Mouse (Mus musculus): ENCODE measurements around the gene Hspa5. TPM values are rescaled to one million over a fixed set of nuclear protein-coding genes. Genes with fewer than 3 reads are reported as not detected.

Gene Hspa5
- polyA plus RNA-seq, 2 experiments: 253 to 479 TPM

DNA sequence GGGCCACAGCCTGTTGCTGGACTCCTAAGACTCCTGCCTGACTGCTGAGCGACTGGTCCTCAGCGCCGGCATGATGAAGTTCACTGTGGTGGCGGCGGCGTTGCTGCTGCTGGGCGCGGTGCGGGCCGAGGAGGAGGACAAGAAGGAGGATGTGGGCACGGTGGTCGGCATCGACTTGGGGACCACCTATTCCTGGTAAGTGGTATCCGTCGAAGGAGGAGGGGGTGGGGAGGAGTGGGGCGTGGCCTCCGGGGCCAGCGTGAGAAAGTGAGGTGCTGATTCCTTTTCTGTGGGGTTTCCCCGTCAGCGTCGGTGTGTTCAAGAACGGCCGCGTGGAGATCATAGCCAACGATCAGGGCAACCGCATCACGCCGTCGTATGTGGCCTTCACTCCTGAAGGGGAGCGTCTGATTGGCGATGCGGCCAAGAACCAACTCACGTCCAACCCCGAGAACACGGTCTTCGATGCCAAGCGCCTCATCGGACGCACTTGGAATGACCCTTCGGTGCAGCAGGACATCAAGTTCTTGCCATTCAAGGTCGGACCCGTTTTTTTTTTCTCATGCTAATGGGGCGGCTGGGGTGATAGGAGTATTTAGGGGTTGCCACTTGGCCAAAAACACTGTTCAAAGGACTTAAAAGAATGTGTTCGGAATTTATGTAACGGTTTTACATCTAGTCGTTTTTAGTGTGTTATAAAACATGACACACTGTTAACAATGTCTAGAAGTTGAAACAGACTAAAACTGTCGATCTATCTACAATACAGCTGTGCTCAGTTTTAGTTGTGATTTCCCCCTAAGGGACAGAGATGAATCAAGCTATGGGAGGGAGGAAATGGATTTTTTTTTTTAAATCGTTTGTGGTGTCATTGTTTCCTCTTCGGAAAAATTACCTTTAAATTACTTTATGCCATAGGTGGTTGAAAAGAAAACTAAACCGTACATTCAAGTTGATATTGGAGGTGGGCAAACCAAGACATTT is 774 bp downstream of the Hspa5 start:
- H3K9ac ChIP-seq (replicated peaks): peak overlapping the region; percentile 89
- H3K4me1 ChIP-seq (replicated peaks; ENCODE audit: control insufficient read depth in 2 of 2, insufficient read depth in 2 of 2, low read length in 1 of 2): peaks cover 24 to 29% of the 10 kb centered on the region in 2 experiments
- DNase-seq (ENCODE audit: low read depth in 3 of 3, low spot score in 3 of 3) (peak in 2 of 3 experiments; percentile 37 to 71), ATAC-seq (ENCODE audit: insufficient read depth) (peak; percentile 32)
- no peaks in the 10 kb centered on the region for H3K9me3 ChIP-seq (ENCODE audit: control insufficient read depth, low read length)
- H3K4me3 ChIP-seq (ENCODE audit: insufficient read depth in 1 of 2, low read depth in 2 of 2, low read length in 2 of 2): peak overlapping the region; percentile 78 to 84
- no peaks in the 10 kb centered on the region for H3K27me3 ChIP-seq (ENCODE audit: control insufficient read depth, insufficient read depth, low read length)
- no peak for TF ChIP-seq CTCF (IDR thresholded peaks at IDR 0.05; ENCODE audit: low read depth)
- no peak for TF ChIP-seq EP300 (IDR thresholded peaks at IDR 0.05; ENCODE audit: low read depth)
- H3K4me2 ChIP-seq (ENCODE audit: low read depth): peak overlapping the region; percentile 86
- WGBS (ENCODE audit: insufficient replicate concordance): 2% methylated on average over 50 of the region's 50 CpGs
- H3K36me3 ChIP-seq (replicated peaks; ENCODE audit: control insufficient read depth, insufficient read depth, low read depth): peaks cover 51% of the 10 kb centered on the region
- H3K27ac ChIP-seq: peak overlapping the region; percentile 79

- Histone ChIP-seq H3K4me2 (ENCODE audit: low read depth) (peak overlapping the region; percentile 86), H3K27ac (no peak overlapping the region), H3K4me3 (ENCODE audit: insufficient read depth in 1 of 2, low read depth in 2 of 2, low read length in 2 of 2) (peak overlapping the region; percentile 78 to 84), H3K27me3 (ENCODE audit: control insufficient read depth, insufficient read depth, low read length) (no peaks in the 10 kb centered on the region), H3K9me3 (ENCODE audit: control insufficient read depth, low read length) (no peaks in the 10 kb centered on the region), H3K9ac (replicated peaks) (peak overlapping the region; percentile 89), H3K4me1 (replicated peaks; ENCODE audit: control insufficient read depth in 2 of 2, insufficient read depth in 2 of 2, low read length in 1 of 2) (peaks cover 24 to 29% of the 10 kb centered on the region in 2 experiments), H3K36me3 (replicated peaks; ENCODE audit: control insufficient read depth, insufficient read depth, low read depth) (peaks cover 62% of the 10 kb centered on the region)
- no peak for DNase-seq (ENCODE audit: low read depth in 3 of 3, low spot score in 3 of 3)
- no peak for ATAC-seq (ENCODE audit: insufficient read depth)
- TF ChIP-seq CTCF (IDR thresholded peaks at IDR 0.05; ENCODE audit: low read depth): no peak
- TF ChIP-seq EP300 (IDR thresholded peaks at IDR 0.05; ENCODE audit: low read depth): no peak
- WGBS (ENCODE audit: insufficient replicate concordance): 80% methylated on average over 4 of the region's 4 CpGs
Observed at GRCm38 (mm10) chr2:34773673-34774072, 1.9 kb downstream of the Hspa5 start.

- TF ChIP-seq CTCF (IDR thresholded peaks at IDR 0.05; ENCODE audit: low read depth): no peak
- no peak for TF ChIP-seq EP300 (IDR thresholded peaks at IDR 0.05; ENCODE audit: low read depth)
- Histone ChIP-seq H3K36me3 (replicated peaks; ENCODE audit: control insufficient read depth, insufficient read depth, low read depth) (peaks cover 70% of the 10 kb centered on the region), H3K4me2 (ENCODE audit: low read depth) (peak overlapping the region; percentile 86), H3K27me3 (ENCODE audit: control insufficient read depth, insufficient read depth, low read length) (no peaks in the 10 kb centered on the region), H3K27ac (no peak overlapping the region), H3K4me3 (ENCODE audit: insufficient read depth in 1 of 2, low read depth in 2 of 2, low read length in 2 of 2) (peak overlapping the region; percentile 23 to 84; a peak in 3 of 4 replicates), H3K9ac (replicated peaks) (no peak overlapping the region), H3K4me1 (replicated peaks; ENCODE audit: control insufficient read depth in 2 of 2, insufficient read depth in 2 of 2, low read length in 1 of 2) (peaks cover 24 to 29% of the 10 kb centered on the region in 2 experiments), H3K9me3 (ENCODE audit: control insufficient read depth, low read length) (no peaks in the 10 kb centered on the region)
- ATAC-seq (ENCODE audit: insufficient read depth) (no peak), DNase-seq (ENCODE audit: low read depth in 3 of 3, low spot score in 3 of 3) (no peak)
- 81% methylated on average over 6 of the region's 6 CpGs for WGBS (ENCODE audit: insufficient replicate concordance)
Observed at GRCm38 (mm10) chr2:34774493-34774892, 2.7 kb downstream of the Hspa5 start.

GRCm38 (mm10) chr2:34777237-34777868 is 5.6 kb downstream of the Hspa5 start:
- H3K27me3 ChIP-seq (ENCODE audit: control insufficient read depth, insufficient read depth, low read length): no peaks in the 10 kb centered on the region
- ATAC-seq (ENCODE audit: insufficient read depth): no peak
- H3K27ac ChIP-seq: no peak overlapping the region; the same call in 1 of the 2 replicates
- peak overlapping the region; percentile 51 for H3K4me2 ChIP-seq (ENCODE audit: low read depth)
- no peak overlapping the region for H3K4me3 ChIP-seq (ENCODE audit: insufficient read depth in 1 of 2, low read depth in 2 of 2, low read length in 2 of 2)
- no peak for DNase-seq (ENCODE audit: low read depth in 3 of 3, low spot score in 3 of 3)
- no peaks in the 10 kb centered on the region for H3K9me3 ChIP-seq (ENCODE audit: control insufficient read depth, low read length)
- 56% methylated on average over 1 of the region's 1 CpGs for WGBS (ENCODE audit: insufficient replicate concordance)
- H3K9ac ChIP-seq (replicated peaks): peak overlapping the region; percentile 31; the same call in 1 of the 2 replicates
- TF ChIP-seq CTCF (IDR thresholded peaks at IDR 0.05; ENCODE audit: low read depth) (no peak), EP300 (IDR thresholded peaks at IDR 0.05; ENCODE audit: low read depth) (no peak)
- peaks cover 28 to 30% of the 10 kb centered on the region in 2 experiments for H3K4me1 ChIP-seq (replicated peaks; ENCODE audit: control insufficient read depth in 2 of 2, insufficient read depth in 2 of 2, low read length in 1 of 2)
- peaks cover 82% of the 10 kb centered on the region for H3K36me3 ChIP-seq (replicated peaks; ENCODE audit: control insufficient read depth, insufficient read depth, low read depth)
